Mouse (Mus musculus): ENCODE measurements around the gene Tmem141. TPM values are rescaled to one million over a fixed set of nuclear protein-coding genes. Genes with fewer than 3 reads are reported as not detected.

Gene Tmem141
- polyA plus RNA-seq, 1 experiment from 2014 or later = 33.3 TPM

- no peak for TF ChIP-seq CTCF (IDR thresholded peaks at IDR 0.05; ENCODE audit: low read depth)
- no peak for TF ChIP-seq EP300 (optimal IDR thresholded peaks at IDR 0.05)
- H3K4me1 ChIP-seq (replicated peaks; ENCODE audit: control insufficient read depth, insufficient read depth) = 0 out of 2 replicates have a peak, but pooled peaks cover 5% of the 10 kb centered on the region
- no peaks in the 10 kb centered on the region for H3K9me3 ChIP-seq (ENCODE audit: control insufficient read depth, low read length)
- WGBS = 88% methylated on average over 5 of the region's 5 CpGs
- H3K27ac ChIP-seq (replicated peaks) = no peak overlapping the region
- DNase-seq (ENCODE audit: low spot score) (no peak), ATAC-seq (ENCODE audit: low FRiP score, low TSS enrichment) (no peak)
- no peaks in the 10 kb centered on the region for H3K27me3 ChIP-seq (ENCODE audit: control insufficient read depth, insufficient read depth, low read length)
- H3K9ac ChIP-seq (ENCODE audit: low read length) = no peak overlapping the region
- H3K36me3 ChIP-seq (ENCODE audit: control insufficient read depth, insufficient read depth, low read length) = peaks cover 29% of the 10 kb centered on the region
- no peak overlapping the region for H3K4me3 ChIP-seq (ENCODE audit: low read depth, low read length)
- H3K4me2 ChIP-seq (replicated peaks; ENCODE audit: low read depth) = no peak overlapping the region
Measured at GRCm38 (mm10) chr2:25602526-25602925, 19.3 kb downstream of the Tmem141 start.

GRCm38 (mm10) chr2:25600037-25600436 is 21.8 kb downstream of the Tmem141 start:
- Histone ChIP-seq H3K4me2 (replicated peaks; ENCODE audit: low read depth) (no peak overlapping the region), H3K9ac (ENCODE audit: low read length) (no peak overlapping the region), H3K4me1 (replicated peaks; ENCODE audit: control insufficient read depth, insufficient read depth) (no peaks in the 10 kb centered on the region), H3K27ac (replicated peaks) (no peak overlapping the region), H3K27me3 (ENCODE audit: control insufficient read depth, insufficient read depth, low read length) (no peaks in the 10 kb centered on the region), H3K4me3 (ENCODE audit: low read depth, low read length) (no peak overlapping the region), H3K9me3 (ENCODE audit: control insufficient read depth, low read length) (no peaks in the 10 kb centered on the region), H3K36me3 (ENCODE audit: control insufficient read depth, insufficient read depth, low read length) (peaks cover 40% of the 10 kb centered on the region)
- WGBS = 76% methylated on average over 2 of the region's 2 CpGs
- ATAC-seq (ENCODE audit: low FRiP score, low TSS enrichment) (no peak), DNase-seq (ENCODE audit: low spot score) (no peak)
- TF ChIP-seq EP300 (optimal IDR thresholded peaks at IDR 0.05) (no peak), CTCF (IDR thresholded peaks at IDR 0.05; ENCODE audit: low read depth) (no peak)

GRCm38 (mm10) chr2:25598749-25599148 is 23.1 kb downstream of the Tmem141 start:
- Histone ChIP-seq H3K9me3 (ENCODE audit: control insufficient read depth, low read length) (no peaks in the 10 kb centered on the region), H3K27ac (replicated peaks) (no peak overlapping the region), H3K4me2 (replicated peaks; ENCODE audit: low read depth) (no peak overlapping the region), H3K4me3 (ENCODE audit: low read depth, low read length) (no peak overlapping the region), H3K36me3 (ENCODE audit: control insufficient read depth, insufficient read depth, low read length) (peaks cover 42% of the 10 kb centered on the region), H3K9ac (ENCODE audit: low read length) (no peak overlapping the region), H3K4me1 (replicated peaks; ENCODE audit: control insufficient read depth, insufficient read depth) (no peaks in the 10 kb centered on the region), H3K27me3 (ENCODE audit: control insufficient read depth, insufficient read depth, low read length) (no peaks in the 10 kb centered on the region)
- WGBS = 93% methylated on average over 1 of the region's 1 CpGs
- no peak for DNase-seq (ENCODE audit: low spot score)
- no peak for ATAC-seq (ENCODE audit: low FRiP score, low TSS enrichment)
- no peak for TF ChIP-seq CTCF (IDR thresholded peaks at IDR 0.05; ENCODE audit: low read depth)
- no peak for TF ChIP-seq EP300 (optimal IDR thresholded peaks at IDR 0.05)

- TF ChIP-seq CTCF (IDR thresholded peaks at IDR 0.05; ENCODE audit: low read depth) = no peak
- no peak for TF ChIP-seq EP300 (optimal IDR thresholded peaks at IDR 0.05)
- no peak overlapping the region for H3K9ac ChIP-seq (ENCODE audit: low read length)
- no peak overlapping the region for H3K4me3 ChIP-seq (ENCODE audit: low read depth, low read length)
- WGBS = 89% methylated on average over 5 of the region's 5 CpGs
- ATAC-seq (ENCODE audit: low FRiP score, low TSS enrichment) (no peak), DNase-seq (ENCODE audit: low spot score) (no peak)
- no peaks in the 10 kb centered on the region for H3K4me1 ChIP-seq (replicated peaks; ENCODE audit: control insufficient read depth, insufficient read depth)
- H3K4me2 ChIP-seq (replicated peaks; ENCODE audit: low read depth) = no peak overlapping the region
- H3K27me3 ChIP-seq (ENCODE audit: control insufficient read depth, insufficient read depth, low read length) = no peaks in the 10 kb centered on the region
- no peaks in the 10 kb centered on the region for H3K9me3 ChIP-seq (ENCODE audit: control insufficient read depth, low read length)
- no peak overlapping the region for H3K27ac ChIP-seq (replicated peaks)
- H3K36me3 ChIP-seq (ENCODE audit: control insufficient read depth, insufficient read depth, low read length) = peaks cover 46% of the 10 kb centered on the region
Measured at GRCm38 (mm10) chr2:25596765-25597510, 24.9 kb downstream of the Tmem141 start.

GRCm38 (mm10) chr2:25591863-25592262 is 29.9 kb downstream of the Tmem141 start:
- no peaks in the 10 kb centered on the region for H3K27me3 ChIP-seq (ENCODE audit: control insufficient read depth, insufficient read depth, low read length)
- ATAC-seq (ENCODE audit: low FRiP score, low TSS enrichment) (peak; percentile 45; the same call in 1 of the 2 replicates), DNase-seq (ENCODE audit: low spot score) (peak; percentile 44)
- no peak overlapping the region for H3K4me2 ChIP-seq (replicated peaks; ENCODE audit: low read depth)
- H3K4me1 ChIP-seq (replicated peaks; ENCODE audit: control insufficient read depth, insufficient read depth) = no peaks in the 10 kb centered on the region
- H3K9me3 ChIP-seq (ENCODE audit: control insufficient read depth, low read length) = no peaks in the 10 kb centered on the region
- H3K27ac ChIP-seq (replicated peaks) = no peak overlapping the region
- TF ChIP-seq EP300 (optimal IDR thresholded peaks at IDR 0.05) = no peak
- peak; percentile 68 for TF ChIP-seq CTCF (IDR thresholded peaks at IDR 0.05; ENCODE audit: low read depth)
- WGBS = 71% methylated on average over 2 of the region's 2 CpGs
- no peak overlapping the region for H3K9ac ChIP-seq (ENCODE audit: low read length)
- peaks cover 28% of the 10 kb centered on the region for H3K36me3 ChIP-seq (ENCODE audit: control insufficient read depth, insufficient read depth, low read length)
- no peak overlapping the region for H3K4me3 ChIP-seq (ENCODE audit: low read depth, low read length)

- H3K9ac ChIP-seq (ENCODE audit: low read length) = no peak overlapping the region
- DNase-seq (ENCODE audit: low spot score) (no peak), ATAC-seq (ENCODE audit: low FRiP score, low TSS enrichment) (no peak)
- no peaks in the 10 kb centered on the region for H3K4me1 ChIP-seq (replicated peaks; ENCODE audit: control insufficient read depth, insufficient read depth)
- no peaks in the 10 kb centered on the region for H3K9me3 ChIP-seq (ENCODE audit: control insufficient read depth, low read length)
- H3K4me2 ChIP-seq (replicated peaks; ENCODE audit: low read depth) = no peak overlapping the region
- no peaks in the 10 kb centered on the region for H3K27me3 ChIP-seq (ENCODE audit: control insufficient read depth, insufficient read depth, low read length)
- 93% methylated on average over 8 of the region's 8 CpGs for WGBS
- TF ChIP-seq CTCF (IDR thresholded peaks at IDR 0.05; ENCODE audit: low read depth) = no peak
- no peak for TF ChIP-seq EP300 (optimal IDR thresholded peaks at IDR 0.05)
- peaks cover 20% of the 10 kb centered on the region for H3K36me3 ChIP-seq (ENCODE audit: control insufficient read depth, insufficient read depth, low read length)
- H3K27ac ChIP-seq (replicated peaks) = no peak overlapping the region
- H3K4me3 ChIP-seq (ENCODE audit: low read depth, low read length) = no peak overlapping the region
Measured at GRCm38 (mm10) chr2:25588227-25588907, 33.4 kb downstream of the Tmem141 start.
